Mouse (Mus musculus) cerebellum, adult 2 months (tissue): Measurements from ENCODE around the gene Acsl6.

Experiments
- CTCF ChIP-seq: fragments of 200-500 bp; IDR thresholded peaks from 2 replicates; pipeline ENCODE4 v1.5.1; 2011; ENCODE audit warnings: low read depth, mild to moderate bottlenecking, control low read depth, low read length, moderate library complexity, borderline replicate concordance; ENCODE audit not compliant: insufficient read depth
- POLR2A ChIP-seq: fragments of 200-500 bp; IDR thresholded peaks from 2 replicates; pipeline ENCODE4 v1.6.1; 2011; ENCODE audit warnings: low read length, control low read depth, borderline replicate concordance; ENCODE audit not compliant: insufficient read depth

DNA sequence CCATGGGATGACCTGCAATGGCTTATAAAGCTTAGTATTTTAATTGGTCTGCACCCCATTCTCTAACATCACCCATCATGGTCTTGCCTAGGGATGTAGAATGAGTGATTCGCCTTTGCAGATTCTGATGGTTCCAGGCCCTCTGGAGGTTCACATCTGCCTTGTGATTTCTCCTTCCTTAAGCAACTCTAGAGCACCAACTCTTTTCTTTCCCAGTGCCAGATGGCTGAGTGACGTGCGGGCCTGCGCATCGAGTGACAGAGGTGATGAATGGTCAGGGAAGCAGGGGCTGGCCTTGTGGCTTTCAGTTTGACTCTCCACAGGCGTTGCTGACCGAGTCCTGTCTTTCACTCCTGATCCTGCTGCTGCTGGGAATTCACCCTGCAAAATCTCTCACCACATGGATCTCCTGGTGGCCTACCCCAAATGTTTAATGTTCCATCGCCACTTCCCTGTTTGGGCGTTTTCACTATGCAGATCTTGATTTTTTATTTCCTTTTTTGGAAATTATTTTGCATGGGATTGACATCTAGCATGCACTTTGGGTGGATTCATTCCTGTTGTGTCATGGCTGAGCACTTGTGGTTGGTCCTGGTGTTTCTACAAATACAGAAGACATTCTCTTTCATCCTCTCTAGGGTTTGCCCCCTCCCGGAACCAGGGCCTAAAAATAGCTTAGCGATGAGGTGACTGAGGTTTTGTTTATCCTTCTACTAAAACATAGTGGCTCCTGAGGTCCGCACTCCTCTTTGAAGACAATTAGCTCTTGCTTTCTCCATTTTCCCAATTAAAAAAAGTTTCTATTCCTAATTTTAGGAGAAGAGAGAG is 9.4 kb upstream of the Acsl6 start:
- no peak for TF ChIP-seq POLR2A
- no peak for TF ChIP-seq CTCF
